Mouse (Mus musculus) ES-E14 (cell line): ENCODE measurements around the gene Calml4. TPM values are rescaled to one million over a fixed set of nuclear protein-coding genes. Genes with fewer than 3 reads are reported as not detected.

Experiments used
- DNase-seq: peaks from one replicate; pipeline ENCODE4 v3.0.0-alpha.2; 2013; ENCODE audit warnings: low read depth, low spot score
- H3K27ac ChIP-seq: 2 replicates; pipeline ENCODE4 v1.5.1; 2012; ENCODE audit warnings: low read depth, mild to moderate bottlenecking, low read length, moderate library complexity, mixed read lengths; ENCODE audit not compliant: poor library complexity, insufficient read depth, severe bottlenecking
- H3K36me3 ChIP-seq: 2 replicates; pipeline ENCODE4 v1.6.1; 2012; ENCODE audit warnings: mild to moderate bottlenecking, low read length, moderate library complexity, mixed read lengths; ENCODE audit not compliant: control insufficient read depth, poor library complexity, insufficient read depth, severe bottlenecking
- H3K4me1 ChIP-seq, 2 experiments: fragments of 150-350 bp in 1 of 2; sonication (generic) in 1 of 2; 2 replicates each; pipeline ENCODE4 v1.6.1; 2012; ENCODE audit warnings: low read length in 2 of 2, mild to moderate bottlenecking in 1 of 2, mixed read lengths in 1 of 2; ENCODE audit not compliant: control insufficient read depth in 2 of 2, insufficient read depth in 2 of 2, poor library complexity in 1 of 2
- H3K4me3 ChIP-seq, 2 experiments: fragments of 150-350 bp in 1 of 2; sonication (generic) in 1 of 2; 2 replicates each; pipeline ENCODE4 v1.5.1; 2012; ENCODE audit warnings: low read length in 2 of 2, low read depth in 1 of 2, mild to moderate bottlenecking in 1 of 2, mixed read lengths in 1 of 2; ENCODE audit not compliant: insufficient read depth in 1 of 2, poor library complexity in 1 of 2, severe bottlenecking in 1 of 2
- H3K9ac ChIP-seq: 2 replicates; pipeline ENCODE4 v1.6.1; 2012; ENCODE audit warnings: low read depth, mild to moderate bottlenecking, low read length, mixed read lengths; ENCODE audit not compliant: poor library complexity, insufficient read depth, severe bottlenecking
- H3K9me3 ChIP-seq: fragments of 150-350 bp; sonication (generic); 2 replicates; pipeline ENCODE4 v1.6.1; 2012; ENCODE audit warnings: low read depth, mild to moderate bottlenecking, low read length; ENCODE audit not compliant: control insufficient read depth, insufficient read depth
- CHD2 ChIP-seq: IDR thresholded peaks from 2 replicates; pipeline ENCODE4 v1.6.1; 2014; ENCODE audit warnings: mild to moderate bottlenecking, low read depth, low read length, inconsistent platforms
- HCFC1 ChIP-seq: IDR thresholded peaks from 2 replicates; pipeline ENCODE4 v1.6.1; 2012; ENCODE audit warnings: low read length, inconsistent platforms, borderline replicate concordance; ENCODE audit not compliant: insufficient read depth
- MAFK ChIP-seq: IDR thresholded peaks from 2 replicates; pipeline ENCODE4 v1.6.1; 2014; ENCODE audit warnings: mild to moderate bottlenecking, low read depth, low read length, inconsistent platforms; ENCODE audit not compliant: insufficient read depth
- ZC3H11A ChIP-seq: IDR thresholded peaks from 2 replicates; pipeline ENCODE4 v1.6.1; 2012; ENCODE audit warnings: low read depth, mild to moderate bottlenecking, inconsistent platforms, low read length, borderline replicate concordance
- ZNF384 ChIP-seq: IDR thresholded peaks from 2 replicates; pipeline ENCODE4 v1.6.1; 2012; ENCODE audit warnings: low read depth, low read length, inconsistent platforms
- in situ Hi-C, 2 experiments: fragments of 600-800 bp; cut with MboI; formaldehyde crosslinking; loops; one replicate each; pipeline ENCODE4 v1.15.1; 2025; ENCODE audit warnings: low sequenced_read_pairs in 2 of 2, inconsistent platforms in 1 of 2; ENCODE audit not compliant: unreplicated experiment in 2 of 2
- total RNA-seq: library from RNA; depleted of rRNA; stranded (reverse); fragments of 300-350 nt; gene quantifications from 2 replicates; pipeline ENCODE4 v1.2.3, GENCODE M21; 2012

The Calml4 gene
- total RNA-seq, 1 experiment, result 10.2 TPM

GRCm38 (mm10) chr9:62812216-62813049, 45.4 kb upstream of the Calml4 start:
- H3K4me1 ChIP-seq, result peaks cover 3 to 7% of the 10 kb centered on the region in 2 experiments; a peak in 2 of 4 replicates
- in situ Hi-C loops, result no loop called here
- H3K4me3 ChIP-seq, result peak overlapping the region; percentile 91 to 96
- peak overlapping the region; percentile 96 for H3K9ac ChIP-seq
- H3K9me3 ChIP-seq, result no peaks in the 10 kb centered on the region
- TF ChIP-seq MAFK (no peak), ZNF384 (peak; percentile 87), CHD2 (no peak)
- DNase-seq, result no peak
- peak overlapping the region; percentile 77 for H3K27ac ChIP-seq
- peaks cover 4% of the 10 kb centered on the region; the same call in 1 of the 2 replicates for H3K36me3 ChIP-seq

DNA sequence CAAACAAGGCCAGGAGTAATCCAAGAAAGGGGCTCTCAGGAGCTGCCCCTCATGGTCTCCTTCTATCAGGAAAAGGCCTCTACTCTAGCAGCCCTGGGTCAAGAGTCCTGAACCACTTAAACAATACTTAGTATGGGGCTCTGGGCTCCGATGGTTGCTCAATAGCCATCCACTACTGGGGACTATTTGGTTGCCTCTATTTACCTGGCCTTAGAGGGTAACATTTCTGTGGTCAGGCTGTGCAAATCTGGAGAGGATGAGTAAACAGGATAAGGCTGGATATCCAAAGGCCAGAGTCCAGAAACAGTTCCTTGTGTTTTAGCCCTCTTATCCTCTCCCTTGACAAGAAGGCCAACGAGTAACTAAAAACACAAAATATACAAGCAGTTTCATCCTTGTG, 43.1 kb upstream of the Calml4 start:
- no peak overlapping the region for H3K27ac ChIP-seq
- H3K4me3 ChIP-seq, result no peak overlapping the region
- no peak for DNase-seq
- in situ Hi-C loops, result no loop called here
- peaks cover 6 to 13% of the 10 kb centered on the region in 2 experiments; a peak in 3 of 4 replicates for H3K4me1 ChIP-seq
- peaks cover 4% of the 10 kb centered on the region; the same call in 1 of the 2 replicates for H3K36me3 ChIP-seq
- H3K9me3 ChIP-seq, result no peaks in the 10 kb centered on the region
- no peak for TF ChIP-seq ZNF384
- TF ChIP-seq CHD2, result no peak
- TF ChIP-seq HCFC1, result no peak
- no peak overlapping the region for H3K9ac ChIP-seq

GRCm38 (mm10) chr9:62816323-62817098, 41.4 kb upstream of the Calml4 start:
- Histone ChIP-seq H3K9me3 (no peaks in the 10 kb centered on the region), H3K4me1 (peaks cover 10 to 15% of the 10 kb centered on the region in 2 experiments; a peak in 3 of 4 replicates), H3K27ac (no peak overlapping the region), H3K4me3 (no peak overlapping the region), H3K36me3 (no peaks in the 10 kb centered on the region), H3K9ac (no peak overlapping the region)
- in situ Hi-C loops, result no loop called here
- no peak for DNase-seq
- TF ChIP-seq ZC3H11A (no peak), CHD2 (no peak), HCFC1 (no peak), ZNF384 (no peak), MAFK (no peak)

GRCm38 (mm10) chr9:62817099-62817571, 40.7 kb upstream of the Calml4 start:
- Histone ChIP-seq H3K9ac (no peak overlapping the region), H3K36me3 (no peaks in the 10 kb centered on the region), H3K9me3 (no peaks in the 10 kb centered on the region), H3K4me1 (peaks cover 10 to 15% of the 10 kb centered on the region in 2 experiments; a peak in 3 of 4 replicates), H3K4me3 (no peak overlapping the region), H3K27ac (no peak overlapping the region)
- no peak for DNase-seq
- TF ChIP-seq MAFK, result no peak
- no peak for TF ChIP-seq CHD2
- no peak for TF ChIP-seq HCFC1
- TF ChIP-seq ZC3H11A, result no peak
- no peak for TF ChIP-seq ZNF384
- in situ Hi-C loops, result no loop called here
